Mouse (Mus musculus) forebrain, embryonic 11.5 days (tissue): Measurements from ENCODE around the gene Dlk2. TPM values are rescaled to one million over a fixed set of nuclear protein-coding genes. Genes with fewer than 3 reads are reported as not detected.

ENCODE experiments used
- ATAC-seq: fragments of 200-750 bp; cut with Nextera tagmentation; replicated peaks from 2 replicates; pipeline ENCODE4 v1.8.0; 2017; ENCODE audit warnings: moderate TSS enrichment; ENCODE audit not compliant: low FRiP score
- DNase-seq: peaks from one replicate; pipeline ENCODE4 v3.0.0-alpha.2; 2017; ENCODE audit warnings: low spot score
- H3K27ac ChIP-seq: fragments of 300-500 bp; sonication (generic); 2 replicates; pipeline ENCODE4 v1.5.1; 2014; ENCODE audit warnings: low read depth, low read length
- H3K27me3 ChIP-seq: fragments of 300-500 bp; sonication (generic); 2 replicates; pipeline ENCODE4 v1.6.1; 2014; ENCODE audit warnings: mild to moderate bottlenecking, low read length, mixed read lengths; ENCODE audit not compliant: control insufficient read depth, insufficient read depth
- H3K36me3 ChIP-seq: fragments of 300-500 bp; sonication (generic); 2 replicates; pipeline ENCODE4 v1.6.1; 2014; ENCODE audit warnings: mild to moderate bottlenecking, low read length, moderate library complexity, mixed read lengths; ENCODE audit not compliant: control insufficient read depth, insufficient read depth
- H3K4me1 ChIP-seq: fragments of 300-500 bp; sonication (generic); replicated peaks from 2 replicates; pipeline ENCODE4 v1.6.1; 2014; ENCODE audit warnings: low read length, mixed read lengths; ENCODE audit not compliant: control insufficient read depth, insufficient read depth
- H3K4me2 ChIP-seq: fragments of 300-500 bp; sonication (generic); 2 replicates; pipeline ENCODE4 v1.6.1; 2014; ENCODE audit warnings: low read depth, mild to moderate bottlenecking, low read length, moderate library complexity, mixed read lengths; ENCODE audit not compliant: severe bottlenecking
- H3K4me3 ChIP-seq: fragments of 300-500 bp; sonication (generic); 2 replicates; pipeline ENCODE4 v1.5.1; 2014; ENCODE audit warnings: low read depth, low read length
- H3K9ac ChIP-seq: fragments of 300-500 bp; sonication (generic); 2 replicates; pipeline ENCODE4 v1.6.1; 2014; ENCODE audit warnings: low read length
- H3K9me3 ChIP-seq: fragments of 300-500 bp; sonication (generic); 2 replicates; pipeline ENCODE4 v1.6.1; 2016; ENCODE audit warnings: low read length, mixed read lengths; ENCODE audit not compliant: control insufficient read depth
- WGBS: fragments of 180-500 bp; shearing (Covaris S2); extraction: QIAGEN DNeasy Blood & Tissue Kit; methylation state at CpG from one replicate; pipeline ENCODE4 v1.1.7; 2014; 5-methylcytosine and 5-hydroxymethylcytosine counted together
- polyA plus RNA-seq: library from polyadenylated mRNA; unstranded; fragments of >200 nt; fragmentation: Nextera tagmentation; extraction: Ambion mirVana; gene quantifications from 2 replicates; pipeline ENCODE4 v1.2.1, GENCODE M21; 2014

Dlk2 gene
- polyA plus RNA-seq, 1 experiment from 2014 or later: 1.2 TPM

GRCm38 (mm10) chr17:46255147-46255546 is 42.1 kb upstream of the Dlk2 start:
- 0 out of 2 replicates have a peak, but pooled peaks cover 2% of the 10 kb centered on the region for H3K4me1 ChIP-seq
- no peak overlapping the region for H3K4me3 ChIP-seq
- no peak for ATAC-seq
- no peak overlapping the region for H3K4me2 ChIP-seq
- H3K9ac ChIP-seq: no peak overlapping the region
- peaks cover 5% of the 10 kb centered on the region; the same call in 1 of the 2 replicates for H3K27me3 ChIP-seq
- peaks cover 9% of the 10 kb centered on the region; the same call in 1 of the 2 replicates for H3K36me3 ChIP-seq
- 31% methylated on average over 6 of the region's 6 CpGs for WGBS
- no peak for DNase-seq
- H3K9me3 ChIP-seq: no peaks in the 10 kb centered on the region; the same call in 1 of the 2 replicates
- H3K27ac ChIP-seq: no peak overlapping the region

DNA sequence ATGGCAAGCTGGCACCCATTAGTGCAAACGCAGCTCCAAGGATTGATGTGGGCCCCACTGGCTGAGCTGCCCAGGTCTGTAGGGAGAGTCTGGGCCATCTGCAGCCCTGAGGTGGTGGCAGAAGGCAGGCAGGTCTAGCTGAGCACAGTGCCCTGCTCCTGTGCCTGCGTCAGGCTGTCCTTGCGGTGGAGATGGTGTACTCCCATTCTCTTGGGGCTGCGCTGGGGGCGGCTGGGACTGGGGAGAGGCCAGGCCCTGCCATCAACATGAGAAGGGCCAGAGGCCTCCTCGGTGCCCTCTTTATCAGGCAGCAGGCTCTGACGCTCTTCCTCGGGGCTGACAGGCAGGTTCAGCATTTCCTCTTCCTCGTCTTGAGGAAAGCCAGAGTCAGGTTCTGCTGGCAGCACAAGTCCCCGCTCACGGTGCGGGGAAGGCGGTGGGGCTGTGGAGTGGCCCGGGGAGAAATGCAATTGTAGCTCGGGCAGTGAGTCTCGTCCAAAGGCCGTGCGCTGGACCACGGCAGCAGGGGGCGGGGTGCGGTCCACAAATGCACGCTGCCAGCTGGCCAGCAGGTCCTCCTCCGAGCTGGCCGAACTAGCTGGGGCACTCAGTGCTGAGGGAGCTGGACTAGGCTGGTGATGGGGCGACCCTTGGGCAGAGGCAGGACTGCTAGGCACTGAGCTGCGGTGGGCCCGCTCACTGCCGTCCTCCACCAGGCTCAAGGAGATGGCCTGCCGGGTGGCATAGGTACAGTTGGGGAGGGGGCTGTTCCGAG is 38.8 kb upstream of the Dlk2 start:
- Histone ChIP-seq H3K27me3 (peaks cover 5% of the 10 kb centered on the region; the same call in 1 of the 2 replicates), H3K36me3 (peaks cover 12% of the 10 kb centered on the region), H3K4me1 (0 out of 2 replicates have a peak, but pooled peaks cover under 1% of the 10 kb centered on the region), H3K27ac (no peak overlapping the region), H3K4me3 (no peak overlapping the region), H3K9me3 (no peaks in the 10 kb centered on the region; the same call in 1 of the 2 replicates), H3K4me2 (no peak overlapping the region), H3K9ac (no peak overlapping the region)
- ATAC-seq (no peak), DNase-seq (no peak)
- 88% methylated on average over 30 of the region's 30 CpGs for WGBS

DNA sequence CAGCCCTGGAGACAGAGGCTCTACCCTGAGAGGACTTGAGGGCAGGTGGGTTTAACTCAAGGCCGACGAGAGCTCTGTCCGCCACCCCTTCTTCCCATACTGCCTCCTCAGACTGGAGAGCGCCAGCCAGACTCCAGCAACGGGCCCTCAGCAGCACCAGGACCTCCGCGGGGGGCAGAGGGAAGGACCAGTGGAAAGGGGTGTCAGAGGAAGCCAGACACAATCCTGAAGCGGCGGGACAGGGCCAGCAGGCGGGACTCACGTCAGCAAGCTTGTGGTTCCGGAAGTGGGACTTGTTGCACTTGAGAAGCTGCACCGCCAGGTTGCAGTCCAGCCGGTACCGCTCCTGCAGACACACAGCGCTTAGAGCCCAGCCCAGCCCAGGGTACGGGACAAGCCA is 37.5 kb upstream of the Dlk2 start:
- Histone ChIP-seq H3K4me2 (no peak overlapping the region), H3K4me3 (no peak overlapping the region), H3K9me3 (no peaks in the 10 kb centered on the region; the same call in 1 of the 2 replicates), H3K27ac (no peak overlapping the region), H3K9ac (no peak overlapping the region), H3K27me3 (peaks cover 5% of the 10 kb centered on the region; the same call in 1 of the 2 replicates), H3K4me1 (no peaks in the 10 kb centered on the region), H3K36me3 (peaks cover 16% of the 10 kb centered on the region)
- no peak for ATAC-seq
- 88% methylated on average over 17 of the region's 17 CpGs for WGBS
- DNase-seq: no peak

GRCm38 (mm10) chr17:46262201-46262694 is 35.0 kb upstream of the Dlk2 start:
- no peak overlapping the region for H3K9ac ChIP-seq
- H3K4me2 ChIP-seq: no peak overlapping the region
- no peak for ATAC-seq
- H3K27me3 ChIP-seq: no peaks in the 10 kb centered on the region
- H3K36me3 ChIP-seq: peaks cover 16% of the 10 kb centered on the region
- no peak for DNase-seq
- 92% methylated on average over 5 of the region's 5 CpGs for WGBS
- H3K27ac ChIP-seq: no peak overlapping the region
- H3K4me3 ChIP-seq: no peak overlapping the region
- H3K9me3 ChIP-seq: no peaks in the 10 kb centered on the region
- H3K4me1 ChIP-seq: no peaks in the 10 kb centered on the region

DNA sequence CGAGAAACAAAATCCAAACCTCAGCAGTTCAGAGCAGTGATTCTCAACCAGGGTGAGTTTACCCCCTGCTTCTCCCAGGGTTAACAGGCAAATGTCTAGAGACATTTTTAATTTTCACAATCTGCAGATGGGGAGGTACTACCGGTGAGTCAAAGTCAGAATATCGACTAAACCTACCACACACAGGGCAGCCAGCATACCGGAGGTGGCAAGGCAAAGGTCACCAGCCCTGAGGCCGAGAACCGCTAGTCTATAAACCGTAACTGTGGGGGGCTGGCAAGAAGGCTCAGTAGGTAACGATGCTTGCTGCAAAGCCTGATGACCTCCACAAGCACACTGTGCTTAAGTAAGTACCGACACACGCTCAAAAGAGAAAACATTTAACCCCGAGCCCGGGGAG is 31.7 kb upstream of the Dlk2 start:
- 85% methylated on average over 12 of the region's 12 CpGs for WGBS
- Histone ChIP-seq H3K27ac (no peak overlapping the region), H3K4me2 (no peak overlapping the region), H3K9ac (no peak overlapping the region), H3K4me1 (no peaks in the 10 kb centered on the region), H3K27me3 (no peaks in the 10 kb centered on the region), H3K9me3 (no peaks in the 10 kb centered on the region), H3K4me3 (no peak overlapping the region), H3K36me3 (peaks cover 11% of the 10 kb centered on the region)
- DNase-seq (no peak), ATAC-seq (no peak)

- WGBS: 30% methylated on average over 14 of the region's 14 CpGs
- 0 out of 2 replicates have a peak, but pooled peaks have one; percentile 18 for ATAC-seq
- Histone ChIP-seq H3K4me2 (no peak overlapping the region), H3K27me3 (no peaks in the 10 kb centered on the region), H3K9me3 (no peaks in the 10 kb centered on the region), H3K36me3 (peaks cover 11% of the 10 kb centered on the region), H3K27ac (no peak overlapping the region), H3K4me3 (no peak overlapping the region), H3K4me1 (no peaks in the 10 kb centered on the region), H3K9ac (no peak overlapping the region)
- DNase-seq: peak; percentile 91
These were observed 31.2 kb upstream of the Dlk2 start for GRCm38 (mm10) chr17:46265918-46266618.

GRCm38 (mm10) chr17:46266986-46267385 is 30.2 kb upstream of the Dlk2 start:
- Histone ChIP-seq H3K4me3 (no peak overlapping the region), H3K9ac (no peak overlapping the region), H3K9me3 (no peaks in the 10 kb centered on the region), H3K27ac (no peak overlapping the region), H3K4me2 (no peak overlapping the region), H3K27me3 (no peaks in the 10 kb centered on the region), H3K36me3 (peaks cover 7% of the 10 kb centered on the region), H3K4me1 (no peaks in the 10 kb centered on the region)
- WGBS: 75% methylated on average over 6 of the region's 6 CpGs
- no peak for ATAC-seq
- no peak for DNase-seq

GRCm38 (mm10) chr17:46267511-46267910 is 29.7 kb upstream of the Dlk2 start:
- no peaks in the 10 kb centered on the region for H3K4me1 ChIP-seq
- H3K9me3 ChIP-seq: no peaks in the 10 kb centered on the region
- H3K27ac ChIP-seq: no peak overlapping the region
- peaks cover 4% of the 10 kb centered on the region for H3K36me3 ChIP-seq
- ATAC-seq: no peak
- H3K27me3 ChIP-seq: no peaks in the 10 kb centered on the region
- H3K9ac ChIP-seq: no peak overlapping the region
- no peak overlapping the region for H3K4me2 ChIP-seq
- DNase-seq: no peak
- H3K4me3 ChIP-seq: no peak overlapping the region
- WGBS: 84% methylated on average over 7 of the region's 7 CpGs
